Mouse (Mus musculus): Measurements from ENCODE around the gene Gnb2. TPM values are rescaled to one million over a fixed set of nuclear protein-coding genes. Genes with fewer than 3 reads are reported as not detected.

The Gnb2 gene
- polyA plus RNA-seq, 1 experiment from 2014 or later = 337 TPM

Small RNAs within 50 kb of the gene (microRNA-seq; reads per million reads assigned to microRNA genes)
- not detected for gene Mir6418

Other genes starting within 250 kb of the Gnb2 start
- gene Ache, start 246.0 kb downstream of the Gnb2 start, polyA plus RNA-seq (2016; fragmentation: Nextera tagmentation; extraction: Ambion mirVana) = 7.7 and 8.3 TPM in 2 replicates
- 6.7 and 6.8 TPM in 2 replicates for gene Ufsp1, start 238.9 kb downstream of the Gnb2 start, polyA plus RNA-seq (2016; fragmentation: Nextera tagmentation; extraction: Ambion mirVana)
- 182 and 185 TPM in 2 replicates for gene Srrt, start 225.8 kb downstream of the Gnb2 start, polyA plus RNA-seq (2016; fragmentation: Nextera tagmentation; extraction: Ambion mirVana)
- 81.6 and 86.9 TPM in 2 replicates for gene Trip6, start 219.1 kb downstream of the Gnb2 start, polyA plus RNA-seq (2016; fragmentation: Nextera tagmentation; extraction: Ambion mirVana)
- gene Slc12a9, start 199.9 kb downstream of the Gnb2 start, polyA plus RNA-seq (2016; fragmentation: Nextera tagmentation; extraction: Ambion mirVana) = 13.8 and 16.3 TPM in 2 replicates
- 86.9 and 99.6 TPM in 2 replicates for gene Ephb4, start 183.4 kb downstream of the Gnb2 start, polyA plus RNA-seq (2016; fragmentation: Nextera tagmentation; extraction: Ambion mirVana)
- 0.04 and 0.08 TPM in 2 replicates for gene Zan, start 56.4 kb downstream of the Gnb2 start, polyA plus RNA-seq (2016; fragmentation: Nextera tagmentation; extraction: Ambion mirVana)
- gene Pop7, start 31.0 kb downstream of the Gnb2 start, polyA plus RNA-seq (2016; fragmentation: Nextera tagmentation; extraction: Ambion mirVana) = 48.0 and 52.7 TPM in 2 replicates
- 17.0 and 17.7 TPM in 2 replicates for gene Gigyf1, start 15.0 kb downstream of the Gnb2 start, polyA plus RNA-seq (2016; fragmentation: Nextera tagmentation; extraction: Ambion mirVana)
- gene Epo, start 268 bp downstream of the Gnb2 start, polyA plus RNA-seq (2016; fragmentation: Nextera tagmentation; extraction: Ambion mirVana) = 0.71 TPM in 1 of 2 replicates, not detected in the other
- 0.68 TPM in 1 of 2 replicates, not detected in the other for gene Actl6b, start 20.0 kb upstream of the Gnb2 start, polyA plus RNA-seq (2016; fragmentation: Nextera tagmentation; extraction: Ambion mirVana)
- gene Tfr2, start 36.3 kb upstream of the Gnb2 start, polyA plus RNA-seq (2016; fragmentation: Nextera tagmentation; extraction: Ambion mirVana) = 0.60 and 0.68 TPM in 2 replicates
- 21.1 and 28.5 TPM in 2 replicates for gene Mospd3, start 67.5 kb upstream of the Gnb2 start, polyA plus RNA-seq (2016; fragmentation: Nextera tagmentation; extraction: Ambion mirVana)
- gene Pcolce, start 80.3 kb upstream of the Gnb2 start, polyA plus RNA-seq (2016; fragmentation: Nextera tagmentation; extraction: Ambion mirVana) = 128 and 135 TPM in 2 replicates
- 0.20 and 0.31 TPM in 2 replicates for gene Fbxo24, start 95.5 kb upstream of the Gnb2 start, polyA plus RNA-seq (2016; fragmentation: Nextera tagmentation; extraction: Ambion mirVana)
- gene Lrch4, start 95.6 kb upstream of the Gnb2 start, polyA plus RNA-seq (2016; fragmentation: Nextera tagmentation; extraction: Ambion mirVana) = 36.0 and 37.6 TPM in 2 replicates
- 8.4 and 9.7 TPM in 2 replicates for gene Gm20605, start 95.7 kb upstream of the Gnb2 start, polyA plus RNA-seq (2016; fragmentation: Nextera tagmentation; extraction: Ambion mirVana)
- gene Sap25, start 107.8 kb upstream of the Gnb2 start, polyA plus RNA-seq (2016; fragmentation: Nextera tagmentation; extraction: Ambion mirVana) = 8.0 and 9.7 TPM in 2 replicates
- gene Irs3, start 112.2 kb upstream of the Gnb2 start, polyA plus RNA-seq (2016; fragmentation: Nextera tagmentation; extraction: Ambion mirVana) = 0.20 and 0.64 TPM in 2 replicates
- gene Agfg2, start 151.2 kb upstream of the Gnb2 start, polyA plus RNA-seq (2016; fragmentation: Nextera tagmentation; extraction: Ambion mirVana) = 22.8 and 23.1 TPM in 2 replicates
- 3.8 and 4.5 TPM in 2 replicates for gene Nyap1, start 208.1 kb upstream of the Gnb2 start, polyA plus RNA-seq (2016; fragmentation: Nextera tagmentation; extraction: Ambion mirVana)
- gene Tsc22d4, start 212.2 kb upstream of the Gnb2 start, polyA plus RNA-seq (2016; fragmentation: Nextera tagmentation; extraction: Ambion mirVana) = 127 and 128 TPM in 2 replicates
- 47.6 and 52.1 TPM in 2 replicates for gene Ppp1r35, start 245.3 kb upstream of the Gnb2 start, polyA plus RNA-seq (2016; fragmentation: Nextera tagmentation; extraction: Ambion mirVana)